Comparison of ENCODE assay signal across 20 mouse cellular contexts in genomic region chr16:24902111-24902510, GRCm38 (mm10).
DNase-seq lines count a peak whose midpoint lies in the region; ATAC-seq and TF ChIP-seq lines count a peak whose summit lies in the region.
"Had no signal": no experiment of that assay in that cellular context is flagged by ENCODE, and none has a peak within 500 bp of the region (broad histone marks: within the 10 kb centered on the region; RNA-seq: fewer than 3 reads in every experiment).

No protein-coding gene starts in this region.

- no peak overlapping the region for H3K27ac ChIP-seq in heart, postnatal 0 days (ENCODE audit: low read depth)
- H3K27ac ChIP-seq in liver, adult 2 months (replicated peaks; ENCODE audit: insufficient read depth, low read depth, low read length) = peak overlapping the region; percentile 72
- no peak overlapping the region for H3K27ac ChIP-seq in liver, embryonic 11.5 days (ENCODE audit: low read depth, low read length)
- H3K27ac ChIP-seq: embryonic facial prominence, embryonic 10.5 days; forebrain, embryonic 13.5 days; heart, embryonic 13.5 days; hindbrain, embryonic 13.5 days; hindbrain, postnatal 0 days had no signal

- no peak overlapping the region for H3K4me3 ChIP-seq in heart, postnatal 0 days (ENCODE audit: low read depth, low read length)
- H3K4me3 ChIP-seq in liver, adult 2 months (ENCODE audit: insufficient read depth, low read depth, low read length) = no peak overlapping the region
- H3K4me3 ChIP-seq in liver, embryonic 11.5 days (ENCODE audit: low read depth, low read length) = no peak overlapping the region
- H3K4me3 ChIP-seq: embryonic facial prominence, embryonic 10.5 days; forebrain, embryonic 13.5 days; heart, embryonic 13.5 days; hindbrain, embryonic 13.5 days had no signal

- no peak overlapping the region for H3K4me2 ChIP-seq in heart, postnatal 0 days (ENCODE audit: low read depth, low read length)
- H3K4me2 ChIP-seq in liver, embryonic 11.5 days = no peak overlapping the region
- H3K4me2 ChIP-seq: forebrain, embryonic 13.5 days; heart, embryonic 13.5 days; hindbrain, embryonic 13.5 days had no signal

- peaks cover 14% of the 10 kb centered on the region; the same call in 1 of the 2 replicates for H3K4me1 ChIP-seq in heart, postnatal 0 days (ENCODE audit: control insufficient read depth, insufficient read depth)
- H3K4me1 ChIP-seq in liver, adult 2 months (ENCODE audit: control insufficient read depth, insufficient read depth, low read length) = peaks cover 22% of the 10 kb centered on the region
- peaks cover 5% of the 10 kb centered on the region; the same call in 1 of the 2 replicates for H3K4me1 ChIP-seq in liver, embryonic 11.5 days (replicated peaks; ENCODE audit: control insufficient read depth, insufficient read depth, low read length)

- no peaks in the 10 kb centered on the region for H3K27me3 ChIP-seq in heart, postnatal 0 days (ENCODE audit: control insufficient read depth, insufficient read depth, low read length)
- no peaks in the 10 kb centered on the region for H3K27me3 ChIP-seq in liver, adult 2 months (ENCODE audit: control insufficient read depth, insufficient read depth, low read length)
- no peaks in the 10 kb centered on the region for H3K27me3 ChIP-seq in liver, embryonic 11.5 days (replicated peaks; ENCODE audit: control insufficient read depth, insufficient read depth, low read length)
- H3K27me3 ChIP-seq: forebrain, embryonic 13.5 days; heart, embryonic 13.5 days; hindbrain, embryonic 13.5 days had no signal

- WGBS in heart, postnatal 0 days = 67% methylated on average over 1 of the region's 1 CpGs
- 6% methylated on average over 1 of the region's 1 CpGs for WGBS in liver, adult 2 months
- WGBS in liver, embryonic 11.5 days = 83% methylated on average over 1 of the region's 1 CpGs

- H3K9me3 ChIP-seq in heart, postnatal 0 days (replicated peaks; ENCODE audit: control insufficient read depth, low read length) = no peaks in the 10 kb centered on the region
- H3K9me3 ChIP-seq in liver, embryonic 11.5 days (ENCODE audit: control insufficient read depth, low read length) = no peaks in the 10 kb centered on the region
- H3K9me3 ChIP-seq: embryonic facial prominence, embryonic 10.5 days; forebrain, embryonic 13.5 days; heart, embryonic 13.5 days; hindbrain, embryonic 13.5 days had no signal

- no peak; the same call in 1 of the 2 replicates for ATAC-seq in heart, postnatal 0 days (ENCODE audit: insufficient read depth, low read depth)
- no peak for ATAC-seq in liver, embryonic 11.5 days (replicated peaks; ENCODE audit: low FRiP score)
- ATAC-seq: forebrain, embryonic 13.5 days; forebrain, postnatal 0 days; hindbrain, postnatal 0 days had no signal

- no peak overlapping the region for H3K9ac ChIP-seq in heart, postnatal 0 days (replicated peaks; ENCODE audit: low read depth, low read length)
- no peak overlapping the region for H3K9ac ChIP-seq in liver, adult 2 months (ENCODE audit: low read depth, low read length)
- H3K9ac ChIP-seq in liver, embryonic 11.5 days (ENCODE audit: low read depth, low read length) = no peak overlapping the region
- H3K9ac ChIP-seq: forebrain, embryonic 13.5 days; forebrain, postnatal 0 days; heart, embryonic 13.5 days; hindbrain, embryonic 13.5 days had no signal

- peak; percentile 43 for DNase-seq in heart, postnatal 0 days (ENCODE audit: low spot score)
- DNase-seq in heart, adult 8-10 months (ENCODE audit: low spot score) = no peak
- peak; percentile 96 for DNase-seq in liver, adult 2 months (ENCODE audit: extremely low read depth, low read depth, low spot score)
- no peak for DNase-seq in liver, embryonic 11.5 days (ENCODE audit: low spot score)
- peak; percentile 18 for DNase-seq in lung, postnatal 10 days
- no peak for DNase-seq in lung, postnatal 25 days (ENCODE audit: low spot score)
- no peak for DNase-seq in testis, postnatal 14 days (ENCODE audit: low spot score)
- DNase-seq: adrenal gland, adult 8-10 months; adrenal gland, postnatal 36 days; cerebellum, adult 2 months; cerebellum, postnatal 10 days; forebrain, postnatal 0 days; gastrocnemius, postnatal 36 days; heart, adult 18-20 months; heart, postnatal 14 days had no signal

- H3K36me3 ChIP-seq in heart, postnatal 0 days (replicated peaks; ENCODE audit: control insufficient read depth, insufficient read depth, low read length) = no peaks in the 10 kb centered on the region
- H3K36me3 ChIP-seq in liver, adult 2 months (ENCODE audit: control insufficient read depth, insufficient read depth, low read length) = no peaks in the 10 kb centered on the region
- H3K36me3 ChIP-seq in liver, embryonic 11.5 days (ENCODE audit: control insufficient read depth, insufficient read depth, low read length) = no peaks in the 10 kb centered on the region
- H3K36me3 ChIP-seq: embryonic facial prominence, embryonic 10.5 days; heart, embryonic 13.5 days; hindbrain, embryonic 13.5 days had no signal

- no peak for TF ChIP-seq POLR2A in liver, adult 2 months (IDR thresholded peaks at IDR 0.05; ENCODE audit: extremely low read depth, insufficient read depth, low read length)

- H3K79me2 ChIP-seq in liver, adult 2 months (ENCODE audit: control insufficient read depth, insufficient read depth, low read length) = no peaks in the 10 kb centered on the region

- no peak for TF ChIP-seq CTCF in heart, postnatal 0 days (IDR thresholded peaks at IDR 0.05; ENCODE audit: low read depth)
- no peak for TF ChIP-seq CTCF in liver, adult 2 months (IDR thresholded peaks at IDR 0.05; ENCODE audit: low read depth, low read length)

- TF ChIP-seq EP300 in heart, postnatal 0 days (IDR thresholded peaks at IDR 0.05; ENCODE audit: low read depth) = no peak

Comparison
In these comparisons a context has a peak if more than half of its experiments do, and no peak if none do; other contexts are left out.
1. DNase-seq: peak in heart, postnatal 0 days (single experiment), liver, adult 2 months (single experiment) and lung, postnatal 10 days (single experiment); none in heart, adult 8-10 months (single experiment), liver, embryonic 11.5 days (single experiment), lung, postnatal 25 days (single experiment) and testis, postnatal 14 days (single experiment).